Mouse (Mus musculus): ENCODE measurements around the gene P3h2.
A peak's percentile ranks its signal among the peaks of the same experiment; 100 is the strongest.

The P3h2 gene

DNA sequence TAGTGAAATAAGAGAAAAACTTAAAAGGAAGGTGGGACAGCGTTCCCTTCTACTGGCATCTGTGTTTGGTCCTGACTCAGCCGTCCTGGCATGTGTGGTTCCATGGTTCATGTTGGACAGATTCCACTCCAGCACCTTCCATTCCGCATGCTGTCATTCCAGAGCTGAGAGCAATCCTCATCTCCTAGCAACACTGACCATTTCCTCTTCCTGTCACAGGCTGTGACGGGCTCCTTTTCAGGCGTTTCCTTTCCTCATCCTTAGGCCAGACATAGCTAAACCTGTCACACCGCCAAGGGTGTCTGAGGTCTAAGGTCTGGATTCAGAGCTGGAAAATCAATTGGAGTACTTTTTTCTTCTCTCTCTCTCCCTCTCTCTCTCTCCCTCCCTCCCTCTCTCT lies 40.5 kb downstream of the P3h2 start:
- no peak for DNase-seq (ENCODE audit: low spot score in 2 of 2)

GRCm38 (mm10) chr16:26060239-26061085 lies 45.1 kb downstream of the P3h2 start:
- no peak for DNase-seq (ENCODE audit: low spot score in 2 of 2)

- DNase-seq (ENCODE audit: low spot score in 2 of 2) = no peak
Measured at GRCm38 (mm10) chr16:26053631-26054030, 52.0 kb downstream of the P3h2 start.

GRCm38 (mm10) chr16:26049393-26050087 lies 56.0 kb downstream of the P3h2 start:
- no peak for DNase-seq (ENCODE audit: low spot score in 2 of 2)

DNA sequence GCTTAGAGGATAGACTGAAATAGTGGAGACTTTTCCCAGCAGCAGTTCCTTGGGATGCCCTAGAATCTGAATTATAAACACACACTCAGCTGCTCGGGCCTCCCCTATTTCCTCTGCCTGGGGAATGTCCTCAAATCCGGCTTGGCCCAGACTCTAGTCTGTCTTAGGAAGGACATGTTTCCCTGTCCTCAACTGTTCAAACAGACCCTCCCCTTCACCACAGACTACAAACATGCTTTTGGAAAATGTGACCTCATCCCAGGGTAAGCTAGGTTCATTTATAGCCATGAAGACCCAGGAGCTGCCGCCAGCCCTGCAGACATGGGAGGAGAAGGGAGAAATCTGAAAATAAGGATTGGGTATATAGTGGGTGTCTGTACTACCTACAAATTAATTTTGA lies 57.7 kb downstream of the P3h2 start:
- no peak for DNase-seq (ENCODE audit: low spot score in 2 of 2)

GRCm38 (mm10) chr16:26047396-26047795 lies 58.2 kb downstream of the P3h2 start:
- no peak for DNase-seq (ENCODE audit: low spot score in 2 of 2)

- no peak for DNase-seq (ENCODE audit: low spot score in 2 of 2)
Measured at GRCm38 (mm10) chr16:26041929-26042303, 63.7 kb downstream of the P3h2 start.

DNA sequence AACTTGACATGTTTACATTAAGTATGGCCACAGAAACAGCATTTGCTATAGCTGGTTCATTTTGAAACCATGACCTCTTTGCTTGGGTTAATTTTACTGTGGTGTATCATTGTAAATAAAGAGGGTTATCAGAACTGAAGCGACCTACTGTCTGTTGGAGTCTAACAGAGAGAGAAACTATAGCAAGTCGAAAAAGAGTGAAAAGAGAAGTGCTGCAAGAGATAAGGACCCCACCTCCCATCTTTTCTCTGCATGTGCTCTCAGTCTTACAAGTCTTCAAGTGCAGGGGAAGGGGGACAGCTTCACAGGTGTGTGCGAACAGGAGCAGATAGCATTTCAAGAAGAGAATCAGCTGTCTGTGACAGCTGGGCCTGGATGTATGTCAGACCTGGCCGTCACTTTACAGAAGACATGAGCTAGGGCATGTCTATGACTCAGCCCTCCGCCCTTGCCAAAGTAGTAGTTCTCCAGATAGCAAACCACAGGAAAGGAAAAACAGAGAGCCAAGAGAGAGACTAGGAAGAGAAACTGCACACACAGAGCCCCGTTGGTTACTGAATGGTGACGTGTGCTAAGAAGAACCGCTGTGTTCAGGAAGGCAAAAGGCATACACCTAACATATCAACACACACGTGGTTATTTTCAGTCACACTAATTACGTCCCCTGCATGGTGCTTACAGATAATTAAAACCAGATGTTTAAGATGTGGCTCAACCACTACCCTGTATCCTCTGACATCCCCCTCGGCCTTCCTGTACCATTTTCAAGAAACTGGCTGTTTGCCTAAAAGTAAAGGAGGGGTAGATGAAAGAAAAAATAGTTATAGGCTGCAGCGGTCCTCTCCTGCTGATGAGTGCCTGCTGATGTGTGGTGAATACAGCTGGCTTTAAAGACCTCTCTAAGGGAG lies 64.3 kb downstream of the P3h2 start:
- peak in 1 of 2 experiments; percentile 7 for DNase-seq (ENCODE audit: low spot score in 2 of 2)

DNA sequence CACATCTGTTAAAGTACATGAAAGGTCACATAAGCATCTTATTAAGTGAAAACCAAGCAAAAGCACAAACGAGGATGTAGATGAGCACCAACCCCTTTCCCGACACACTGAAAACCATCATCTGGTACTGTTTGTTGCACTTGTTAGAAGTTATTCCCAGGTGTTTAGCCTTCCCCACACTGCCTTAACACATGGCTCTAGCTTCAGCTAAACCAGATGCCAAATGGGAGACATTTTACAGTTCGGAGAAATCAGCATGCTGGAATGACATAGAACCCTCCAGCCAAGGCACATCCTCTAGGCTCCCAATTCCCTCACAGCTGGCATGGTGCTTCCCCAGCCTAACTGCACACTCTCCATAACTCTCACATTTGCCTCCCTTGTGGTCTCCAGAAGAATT lies 66.3 kb downstream of the P3h2 start:
- no peak for DNase-seq (ENCODE audit: low spot score in 2 of 2)

- DNase-seq (ENCODE audit: low spot score in 2 of 2) = no peak
Measured at GRCm38 (mm10) chr16:26035525-26035924, 70.1 kb downstream of the P3h2 start.

DNA sequence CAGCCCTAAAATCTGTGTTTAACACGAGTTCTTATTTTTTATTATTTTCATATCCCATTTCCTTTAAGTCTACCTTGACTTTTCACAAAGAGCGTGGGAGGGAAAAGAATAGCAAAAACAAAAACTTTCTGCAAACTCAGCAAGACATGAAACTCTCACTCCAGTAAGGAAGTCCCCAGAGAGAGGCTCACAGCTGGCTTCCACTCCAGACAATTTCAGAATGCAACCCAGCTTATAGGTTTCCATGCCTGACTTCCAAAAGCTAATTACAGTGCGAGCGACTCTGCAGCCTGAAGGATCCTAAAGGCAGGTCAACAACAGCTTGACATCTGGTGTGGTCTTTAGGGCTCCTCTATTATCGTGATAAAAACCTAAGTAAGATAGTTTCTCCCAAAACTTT lies 70.5 kb downstream of the P3h2 start:
- DNase-seq (ENCODE audit: low spot score in 2 of 2) = no peak

DNA sequence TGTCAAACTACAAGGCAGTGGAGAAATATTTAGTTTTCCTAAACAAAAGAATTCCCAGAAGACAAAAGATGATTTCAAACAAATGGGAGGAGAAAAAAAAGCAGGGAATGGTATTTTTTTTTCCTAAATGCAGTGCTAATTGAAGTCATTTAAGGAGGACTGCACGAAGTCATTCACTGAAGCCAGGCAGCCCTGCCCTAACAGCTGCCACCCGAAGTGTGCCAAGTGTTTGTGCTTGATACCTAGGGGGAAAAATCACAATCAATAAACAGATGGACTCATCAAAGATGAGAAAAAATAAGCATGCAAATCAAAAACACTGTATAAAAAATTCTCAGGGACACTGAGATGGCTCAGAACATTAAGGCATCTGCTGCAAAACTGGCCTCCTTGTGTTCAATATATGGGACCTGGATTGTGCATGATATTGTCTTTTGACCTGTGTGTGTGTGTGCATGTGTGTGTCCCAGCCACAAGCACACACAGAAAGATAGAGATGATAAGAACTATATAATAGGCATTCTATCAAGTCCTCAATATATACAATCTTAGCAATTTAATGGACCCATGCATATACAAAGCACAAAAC lies 76.1 kb downstream of the P3h2 start:
- no peak for DNase-seq (ENCODE audit: low spot score in 2 of 2)

DNA sequence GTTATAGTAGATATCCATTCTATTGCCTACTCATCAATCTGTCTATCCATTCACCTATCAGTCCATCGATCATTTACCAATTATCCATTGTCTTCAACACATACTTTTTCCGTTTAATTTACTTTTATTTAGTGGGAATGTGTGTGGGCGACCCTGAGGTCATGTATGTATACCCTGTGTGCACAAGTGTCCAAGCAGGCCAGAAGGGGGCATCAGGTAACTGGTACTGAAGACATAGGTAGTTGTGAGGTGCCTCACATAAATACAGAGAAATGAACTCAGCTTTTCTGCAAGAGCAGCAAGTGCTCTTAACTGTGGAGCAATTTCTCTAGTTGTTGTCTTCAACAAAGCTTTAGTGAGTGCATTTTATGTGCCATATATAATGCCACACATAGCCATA lies 79.2 kb downstream of the P3h2 start:
- no peak for DNase-seq (ENCODE audit: low spot score in 2 of 2)

DNA sequence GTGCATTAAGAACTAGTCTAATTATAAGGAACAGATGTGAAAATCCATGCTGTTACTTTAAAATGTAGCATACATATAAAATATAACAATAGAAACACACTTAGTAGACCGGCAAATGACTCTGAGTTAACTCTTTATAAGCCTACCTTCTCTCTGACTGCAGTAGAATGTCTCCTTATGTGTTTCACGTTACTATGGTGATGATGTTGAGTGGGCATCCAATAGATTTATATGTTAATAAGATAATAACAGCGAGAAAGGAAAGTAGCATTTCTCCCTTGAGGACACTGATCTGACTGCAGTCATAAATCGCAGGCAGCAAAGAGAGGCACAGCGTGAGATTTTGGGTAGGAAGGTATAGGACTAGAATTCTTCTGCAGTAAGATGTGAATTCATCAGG lies 81.0 kb downstream of the P3h2 start:
- DNase-seq (ENCODE audit: low spot score in 2 of 2) = no peak

GRCm38 (mm10) chr16:26023352-26023751 lies 82.2 kb downstream of the P3h2 start:
- DNase-seq (ENCODE audit: low spot score in 2 of 2) = no peak

DNA sequence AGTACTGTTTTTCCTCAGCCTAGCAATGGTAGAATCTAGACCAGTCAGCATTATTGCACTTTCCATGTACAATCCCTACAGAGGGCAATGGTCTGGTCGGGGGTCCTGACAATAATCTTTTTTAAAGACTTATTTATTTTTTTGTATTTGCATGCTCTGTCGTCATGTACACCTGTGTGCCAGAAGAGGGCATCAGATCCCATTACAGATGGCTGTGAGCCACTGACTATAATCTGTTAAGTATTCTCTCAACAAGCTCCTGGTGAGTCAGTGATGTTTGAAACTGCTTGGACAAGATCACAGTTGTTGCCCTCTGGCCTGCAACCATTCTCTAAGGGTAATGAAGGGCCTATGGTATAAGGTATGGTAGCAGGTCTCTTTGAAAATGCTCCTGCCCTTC lies 83.8 kb downstream of the P3h2 start:
- DNase-seq (ENCODE audit: low spot score in 2 of 2) = no peak

- DNase-seq (ENCODE audit: low spot score in 2 of 2) = no peak
Measured at GRCm38 (mm10) chr16:26005811-26006210, 99.8 kb downstream of the P3h2 start.

- DNase-seq (ENCODE audit: low spot score in 2 of 2) = no peak
Measured at GRCm38 (mm10) chr16:26003261-26003660, 102.3 kb downstream of the P3h2 start.

GRCm38 (mm10) chr16:26002848-26003247 lies 102.7 kb downstream of the P3h2 start:
- no peak for DNase-seq (ENCODE audit: low spot score in 2 of 2)

DNA sequence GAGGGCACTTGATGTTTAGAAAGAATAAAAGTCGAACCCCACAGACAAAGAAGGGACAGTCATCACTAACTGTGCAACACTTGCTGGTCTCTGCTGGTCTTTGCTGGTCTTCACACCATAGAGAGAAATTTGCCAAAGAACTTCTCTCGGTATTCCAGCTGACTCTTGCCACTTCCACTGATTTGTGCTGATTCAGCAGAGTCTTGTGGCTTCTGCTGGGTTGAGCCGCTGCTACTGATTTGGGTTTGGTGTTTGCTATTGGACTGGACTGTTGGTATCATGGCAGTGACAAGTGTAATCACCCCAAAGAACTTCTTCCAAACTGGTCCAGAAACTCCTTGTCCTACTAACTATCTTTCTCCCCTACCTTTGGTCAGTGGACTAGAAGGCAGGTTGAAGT lies 111.0 kb downstream of the P3h2 start:
- no peak for DNase-seq (ENCODE audit: low spot score in 2 of 2)

- no peak for DNase-seq (ENCODE audit: low spot score in 2 of 2)
Measured at GRCm38 (mm10) chr16:25987221-25987620, 118.4 kb downstream of the P3h2 start.

DNA sequence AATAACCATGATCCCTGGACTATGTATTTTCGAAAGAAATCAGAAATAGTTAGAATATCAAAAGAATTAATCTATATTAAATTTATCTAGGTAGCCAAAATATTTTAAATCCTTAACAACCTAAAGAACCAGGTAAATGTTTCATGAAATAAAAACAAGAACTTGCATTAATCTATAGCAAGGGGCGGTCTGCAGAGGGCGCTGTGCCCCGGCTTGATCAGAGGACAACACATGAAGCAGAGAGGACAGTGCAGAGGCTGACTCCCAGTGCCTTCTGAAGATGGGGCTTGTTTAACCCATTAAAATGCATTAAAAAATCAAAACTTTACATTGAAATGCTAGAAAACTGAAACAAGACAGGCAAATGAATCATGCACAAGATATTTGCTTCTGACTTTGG lies 121.9 kb downstream of the P3h2 start:
- DNase-seq (ENCODE audit: low spot score in 2 of 2) = no peak
